Mouse (Mus musculus) frontal cortex, postnatal 25 days (tissue): Measurements from ENCODE around the gene Eva1a.

ENCODE experiments used
- DNase-seq, 2 experiments: peaks; one replicate each; pipeline ENCODE4 v3.0.0; 2022; ENCODE audit warnings: low spot score in 2 of 2

The Eva1a gene

GRCm38 (mm10) chr6:82066515-82067081 lies 25.8 kb downstream of the Eva1a start:
- DNase-seq = no peak

- no peak for DNase-seq
Observed at GRCm38 (mm10) chr6:82070459-82070858, 29.6 kb downstream of the Eva1a start.

GRCm38 (mm10) chr6:82073011-82073410 lies 32.2 kb downstream of the Eva1a start:
- no peak for DNase-seq

- DNase-seq = no peak
Observed at GRCm38 (mm10) chr6:82073567-82073966, 32.7 kb downstream of the Eva1a start.

GRCm38 (mm10) chr6:82076364-82076763 lies 35.5 kb downstream of the Eva1a start:
- no peak for DNase-seq

GRCm38 (mm10) chr6:82078875-82079274 lies 38.0 kb downstream of the Eva1a start:
- no peak for DNase-seq

- no peak for DNase-seq
Observed at GRCm38 (mm10) chr6:82083655-82084054, 42.8 kb downstream of the Eva1a start.

GRCm38 (mm10) chr6:82084235-82084634 lies 43.4 kb downstream of the Eva1a start:
- DNase-seq = no peak

GRCm38 (mm10) chr6:82085313-82085908 lies 44.6 kb downstream of the Eva1a start:
- no peak for DNase-seq

GRCm38 (mm10) chr6:82088133-82088532 lies 47.3 kb downstream of the Eva1a start:
- no peak for DNase-seq

- DNase-seq = no peak
Observed at GRCm38 (mm10) chr6:82091773-82092172, 50.9 kb downstream of the Eva1a start.

- DNase-seq = no peak
Observed at GRCm38 (mm10) chr6:82097705-82098104, 56.9 kb downstream of the Eva1a start.

- DNase-seq = no peak
Observed at GRCm38 (mm10) chr6:82098456-82098855, 57.6 kb downstream of the Eva1a start.

- DNase-seq = no peak
Observed at GRCm38 (mm10) chr6:82110473-82110872, 69.6 kb downstream of the Eva1a start.

- DNase-seq = no peak
Observed at GRCm38 (mm10) chr6:82111111-82111510, 70.3 kb downstream of the Eva1a start.

- no peak for DNase-seq
Observed at GRCm38 (mm10) chr6:82111540-82111939, 70.7 kb downstream of the Eva1a start.

GRCm38 (mm10) chr6:82112127-82113090 lies 71.6 kb downstream of the Eva1a start:
- no peak for DNase-seq

- no peak for DNase-seq
Observed at GRCm38 (mm10) chr6:82115335-82115965, 74.6 kb downstream of the Eva1a start.

GRCm38 (mm10) chr6:82116176-82116575 lies 75.3 kb downstream of the Eva1a start:
- DNase-seq = no peak

GRCm38 (mm10) chr6:82117871-82118270 lies 77.0 kb downstream of the Eva1a start:
- DNase-seq = no peak

GRCm38 (mm10) chr6:82119322-82120162 lies 78.7 kb downstream of the Eva1a start:
- peak; percentile 44 to 64 for DNase-seq
